Mouse (Mus musculus) right cerebral cortex, postnatal 4 days (tissue): ENCODE measurements around the gene Kdm2b.
"Not testable (repeated sequence)": the region's sequence is repeated elsewhere in the genome, so short reads cannot be mapped to it uniquely, and the experiment has no call there.

Experiments used
- DNase-seq: peaks from one replicate; pipeline ENCODE4 v3.0.0-alpha.2; 2022

Gene Kdm2b

GRCm38 (mm10) chr5:123010806-123011205 is 21.2 kb upstream of the Kdm2b start:
- no peak for DNase-seq

GRCm38 (mm10) chr5:123009873-123010272 is 20.2 kb upstream of the Kdm2b start:
- no peak for DNase-seq

- DNase-seq = no peak
These were observed 19.4 kb upstream of the Kdm2b start for GRCm38 (mm10) chr5:123008877-123009493.

GRCm38 (mm10) chr5:123005716-123006592 is 16.3 kb upstream of the Kdm2b start:
- no peak for DNase-seq

- no peak for DNase-seq
These were observed 11.3 kb upstream of the Kdm2b start for GRCm38 (mm10) chr5:123000901-123001300.

GRCm38 (mm10) chr5:122997205-122998204 is 7.9 kb upstream of the Kdm2b start:
- no peak for DNase-seq

GRCm38 (mm10) chr5:122994910-122995309 is 5.3 kb upstream of the Kdm2b start:
- no peak for DNase-seq

- peak; percentile 77 for DNase-seq
These were observed 4.8 kb upstream of the Kdm2b start for GRCm38 (mm10) chr5:122994303-122994846.

GRCm38 (mm10) chr5:122993811-122994210 is 4.2 kb upstream of the Kdm2b start:
- DNase-seq = no peak

- DNase-seq = no peak
These were observed 1.9 kb upstream of the Kdm2b start for GRCm38 (mm10) chr5:122991350-122992004.

GRCm38 (mm10) chr5:122990411-122991160 is 963 bp upstream of the Kdm2b start:
- no peak for DNase-seq

GRCm38 (mm10) chr5:122989001-122989525 is 560 bp downstream of the Kdm2b start:
- DNase-seq = peak; percentile 63

- DNase-seq = peak; percentile 47
These were observed 1.4 kb downstream of the Kdm2b start for GRCm38 (mm10) chr5:122988021-122988751.

GRCm38 (mm10) chr5:122987211-122988020 is 2.2 kb downstream of the Kdm2b start:
- DNase-seq = peak; percentile 60

GRCm38 (mm10) chr5:122986091-122986493 is 3.5 kb downstream of the Kdm2b start:
- no peak for DNase-seq

- DNase-seq = no peak
These were observed 4.3 kb downstream of the Kdm2b start for GRCm38 (mm10) chr5:122985276-122985675.

- DNase-seq = no peak
These were observed 5.1 kb downstream of the Kdm2b start for GRCm38 (mm10) chr5:122984483-122984882.

GRCm38 (mm10) chr5:122978970-122979369 is 10.7 kb downstream of the Kdm2b start:
- DNase-seq = no peak

GRCm38 (mm10) chr5:122974701-122975100 is 14.9 kb downstream of the Kdm2b start:
- not testable (repeated sequence) for DNase-seq
